Mouse (Mus musculus): ENCODE data around the gene Rnaseh2a. TPM values are rescaled to one million over a fixed set of nuclear protein-coding genes. Genes with fewer than 3 reads are reported as not detected.

Gene Rnaseh2a
- total and polyA plus RNA-seq, 2 experiments from 2014 or later, result 42.7 to 52.2 TPM

DNA sequence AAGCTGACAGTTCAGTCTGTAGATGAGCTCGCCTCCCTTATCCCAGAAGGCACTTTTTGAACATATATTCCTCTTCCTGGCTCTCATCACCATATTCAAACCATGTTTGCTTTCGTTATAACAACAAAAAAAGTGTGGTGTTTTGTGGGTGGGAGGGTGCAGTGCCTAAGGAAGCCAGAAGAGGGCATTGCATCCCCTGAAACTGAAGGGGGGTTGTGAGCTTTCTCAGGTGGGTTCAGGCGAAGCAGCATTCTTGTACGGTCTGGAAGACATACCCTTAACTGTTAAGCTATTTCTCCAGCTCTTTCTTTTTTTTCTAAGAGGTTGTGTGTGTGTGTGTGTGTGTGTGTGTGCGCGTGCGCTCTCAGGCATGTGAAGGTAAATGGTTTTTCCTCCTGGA, 5.9 kb upstream of the Rnaseh2a start:
- no peaks in the 10 kb centered on the region for H3K27me3 ChIP-seq (ENCODE audit: insufficient read depth, low read length)
- no peaks in the 10 kb centered on the region for H3K9me3 ChIP-seq (ENCODE audit: low read length)
- no peak overlapping the region for H3K9ac ChIP-seq
- 39% methylated on average over 7 of the region's 7 CpGs for WGBS
- DNase-seq (peak; percentile 77), ATAC-seq (no peak)
- TF ChIP-seq CTCF (IDR thresholded peaks at IDR 0.05; ENCODE audit: low read depth), result peak; percentile 89
- H3K36me3 ChIP-seq (ENCODE audit: insufficient read depth), result peaks cover 32% of the 10 kb centered on the region
- H3K4me1 ChIP-seq (ENCODE audit: insufficient read depth), result peaks cover 28% of the 10 kb centered on the region; the same call in 1 of the 2 replicates
- H3K27ac ChIP-seq (ENCODE audit: low read depth, low read length), result no peak overlapping the region
- no peak overlapping the region for H3K4me3 ChIP-seq (ENCODE audit: low read depth, low read length)
- peak overlapping the region; percentile 81; the same call in 1 of the 2 replicates for H3K4me2 ChIP-seq (ENCODE audit: low read depth)

DNA sequence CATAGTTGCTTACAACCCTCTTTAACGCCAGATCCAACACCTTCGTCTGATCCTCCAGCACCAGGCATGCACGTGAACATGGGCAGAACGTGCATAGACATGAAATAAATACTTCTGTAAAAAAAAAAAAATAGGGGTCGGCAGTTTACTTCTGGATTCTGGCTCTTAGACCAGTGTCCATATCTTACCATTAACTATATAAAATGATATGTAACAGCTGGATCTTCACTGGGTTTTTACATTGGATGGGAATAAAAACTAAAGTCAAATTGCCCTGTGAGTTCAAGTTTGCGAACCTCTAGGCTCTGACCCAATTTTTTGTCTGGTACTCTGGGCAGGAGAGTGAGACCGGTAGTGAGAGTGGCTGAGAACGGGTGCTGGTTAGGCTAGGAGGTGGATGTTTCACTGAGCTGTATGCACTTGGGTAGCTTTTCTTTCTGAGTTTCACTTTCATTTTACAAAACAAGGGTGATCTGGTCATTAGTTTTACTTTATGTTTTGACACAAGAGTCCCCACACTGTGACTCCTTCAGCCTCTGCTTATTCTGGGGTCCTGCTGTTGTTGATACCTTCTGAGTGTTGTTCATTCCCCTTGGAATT, 5.1 kb upstream of the Rnaseh2a start:
- WGBS, result 83% methylated on average over 8 of the region's 8 CpGs
- peaks cover 23% of the 10 kb centered on the region; the same call in 1 of the 2 replicates for H3K4me1 ChIP-seq (ENCODE audit: insufficient read depth)

DNA sequence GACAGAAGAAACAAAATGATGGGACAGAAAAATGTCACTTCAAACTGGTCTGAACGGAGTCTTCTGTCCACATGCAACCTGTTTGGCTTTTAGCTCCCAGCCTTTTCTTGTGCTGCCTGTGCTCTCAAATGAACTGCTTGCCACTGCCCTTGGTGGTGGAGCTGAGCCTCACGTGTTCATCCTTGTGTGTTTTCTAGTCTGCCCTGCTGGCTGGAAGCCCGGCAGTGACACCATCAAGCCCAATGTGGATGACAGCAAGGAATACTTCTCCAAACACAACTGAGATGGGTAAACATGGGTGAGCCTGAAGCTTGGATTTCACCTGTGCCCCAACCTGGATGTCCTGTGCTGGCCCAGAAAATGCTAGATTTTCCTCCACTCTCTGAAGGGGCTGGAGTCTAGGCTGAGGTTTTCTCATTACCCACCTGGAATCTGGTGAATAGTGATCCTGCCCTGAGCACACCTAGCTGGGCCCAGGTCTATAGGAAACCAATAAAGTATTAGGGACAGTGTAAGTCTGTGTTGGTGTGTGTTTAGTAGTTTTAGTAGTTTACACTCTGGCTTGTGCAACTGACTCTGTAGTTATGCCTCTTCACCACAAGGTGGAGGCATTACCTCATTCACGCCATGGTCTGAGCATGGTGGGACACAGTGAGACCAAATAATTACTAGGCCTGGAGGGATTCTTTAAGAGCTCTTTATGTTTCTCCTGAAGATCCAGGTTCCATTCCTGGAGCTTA, 4.4 kb upstream of the Rnaseh2a start:
- Histone ChIP-seq H3K36me3 (ENCODE audit: insufficient read depth) (peaks cover 32% of the 10 kb centered on the region), H3K4me1 (ENCODE audit: insufficient read depth) (peaks cover 16% of the 10 kb centered on the region; the same call in 1 of the 2 replicates), H3K4me3 (ENCODE audit: low read depth, low read length) (no peak overlapping the region), H3K27me3 (ENCODE audit: insufficient read depth, low read length) (no peaks in the 10 kb centered on the region), H3K9me3 (ENCODE audit: low read length) (no peaks in the 10 kb centered on the region), H3K9ac (no peak overlapping the region), H3K27ac (ENCODE audit: low read depth, low read length) (no peak overlapping the region), H3K4me2 (ENCODE audit: low read depth) (no peak overlapping the region)
- ATAC-seq (peak; percentile 18; the same call in 1 of the 2 replicates), DNase-seq (peak; percentile 79)
- TF ChIP-seq CTCF (IDR thresholded peaks at IDR 0.05; ENCODE audit: low read depth), result peak; percentile 93
- 49% methylated on average over 4 of the region's 4 CpGs for WGBS

More for the DNA sequence above, 5.1 kb upstream of the Rnaseh2a start:
- no peak overlapping the region for H3K27ac ChIP-seq (ENCODE audit: low read depth, low read length)
- no peak overlapping the region for H3K9ac ChIP-seq
- H3K36me3 ChIP-seq (ENCODE audit: insufficient read depth), result peaks cover 32% of the 10 kb centered on the region
- H3K27me3 ChIP-seq (ENCODE audit: insufficient read depth, low read length), result no peaks in the 10 kb centered on the region
- H3K4me2 ChIP-seq (ENCODE audit: low read depth), result no peak overlapping the region
- ATAC-seq, result no peak
- no peak for DNase-seq
- no peak for TF ChIP-seq CTCF (IDR thresholded peaks at IDR 0.05; ENCODE audit: low read depth)
- H3K9me3 ChIP-seq (ENCODE audit: low read length), result no peaks in the 10 kb centered on the region
- H3K4me3 ChIP-seq (ENCODE audit: low read depth, low read length), result no peak overlapping the region

DNA sequence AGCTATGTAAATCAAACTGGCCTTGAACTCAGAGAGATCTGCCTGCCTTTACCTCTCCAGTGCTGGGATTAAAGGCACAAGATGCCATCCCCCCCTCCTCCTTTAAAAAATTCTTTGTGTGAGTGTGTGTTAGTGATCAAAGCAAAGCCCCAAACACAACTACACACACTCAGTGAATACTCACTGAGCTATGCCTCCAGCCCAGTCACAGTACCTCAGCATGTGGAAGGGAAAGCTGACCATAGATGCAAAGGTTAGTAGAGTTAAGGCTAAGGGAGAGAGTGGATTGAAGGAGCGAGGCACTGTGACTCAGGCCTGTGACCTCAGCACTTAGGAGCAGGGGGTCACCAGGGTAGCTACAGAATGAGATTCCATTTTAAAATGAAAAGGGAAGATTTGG, 3.5 kb upstream of the Rnaseh2a start:
- Histone ChIP-seq H3K9ac (no peak overlapping the region), H3K4me2 (ENCODE audit: low read depth) (no peak overlapping the region), H3K4me3 (ENCODE audit: low read depth, low read length) (no peak overlapping the region), H3K9me3 (ENCODE audit: low read length) (no peaks in the 10 kb centered on the region), H3K27ac (ENCODE audit: low read depth, low read length) (no peak overlapping the region), H3K4me1 (ENCODE audit: insufficient read depth) (peaks cover 13% of the 10 kb centered on the region; the same call in 1 of the 2 replicates), H3K27me3 (ENCODE audit: insufficient read depth, low read length) (no peaks in the 10 kb centered on the region), H3K36me3 (ENCODE audit: insufficient read depth) (peaks cover 32% of the 10 kb centered on the region)
- DNase-seq, result no peak
- ATAC-seq, result no peak
- TF ChIP-seq CTCF (IDR thresholded peaks at IDR 0.05; ENCODE audit: low read depth), result no peak
- 90% methylated on average over 1 of the region's 1 CpGs for WGBS

DNA sequence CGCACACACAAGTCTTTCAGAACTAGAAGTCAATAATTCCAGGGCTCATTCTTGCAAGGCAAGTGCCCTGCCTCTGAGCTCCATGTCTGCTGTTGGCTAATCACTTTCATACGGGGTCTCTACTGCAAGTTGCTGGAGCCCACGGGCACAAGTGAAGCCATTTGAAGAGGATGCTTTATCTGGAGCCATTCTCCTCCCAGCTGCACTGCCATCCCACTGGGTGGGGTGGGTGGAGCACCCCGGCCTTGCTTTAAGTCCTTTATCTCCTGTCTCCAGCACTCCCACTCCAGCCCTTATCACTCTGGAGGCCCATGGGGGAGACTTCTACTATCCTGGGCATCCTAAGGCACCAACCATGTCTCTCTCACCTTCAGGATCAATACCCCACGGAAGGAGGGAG, 1.3 kb upstream of the Rnaseh2a start:
- no peak for DNase-seq
- H3K27me3 ChIP-seq (ENCODE audit: insufficient read depth, low read length), result no peaks in the 10 kb centered on the region
- peaks cover 9% of the 10 kb centered on the region; the same call in 1 of the 2 replicates for H3K4me1 ChIP-seq (ENCODE audit: insufficient read depth)
- H3K9me3 ChIP-seq (ENCODE audit: low read length), result no peaks in the 10 kb centered on the region
- no peak for ATAC-seq
- H3K9ac ChIP-seq, result peak overlapping the region; percentile 97
- no peak for TF ChIP-seq CTCF (IDR thresholded peaks at IDR 0.05; ENCODE audit: low read depth)
- H3K4me2 ChIP-seq (ENCODE audit: low read depth), result peak overlapping the region; percentile 91
- 58% methylated on average over 5 of the region's 5 CpGs for WGBS
- H3K27ac ChIP-seq (ENCODE audit: low read depth, low read length), result 0 out of 2 replicates have a peak overlapping the region, but pooled peaks have one; percentile 10
- peaks cover 32% of the 10 kb centered on the region for H3K36me3 ChIP-seq (ENCODE audit: insufficient read depth)
- peak overlapping the region; percentile 85 for H3K4me3 ChIP-seq (ENCODE audit: low read depth, low read length)

DNA sequence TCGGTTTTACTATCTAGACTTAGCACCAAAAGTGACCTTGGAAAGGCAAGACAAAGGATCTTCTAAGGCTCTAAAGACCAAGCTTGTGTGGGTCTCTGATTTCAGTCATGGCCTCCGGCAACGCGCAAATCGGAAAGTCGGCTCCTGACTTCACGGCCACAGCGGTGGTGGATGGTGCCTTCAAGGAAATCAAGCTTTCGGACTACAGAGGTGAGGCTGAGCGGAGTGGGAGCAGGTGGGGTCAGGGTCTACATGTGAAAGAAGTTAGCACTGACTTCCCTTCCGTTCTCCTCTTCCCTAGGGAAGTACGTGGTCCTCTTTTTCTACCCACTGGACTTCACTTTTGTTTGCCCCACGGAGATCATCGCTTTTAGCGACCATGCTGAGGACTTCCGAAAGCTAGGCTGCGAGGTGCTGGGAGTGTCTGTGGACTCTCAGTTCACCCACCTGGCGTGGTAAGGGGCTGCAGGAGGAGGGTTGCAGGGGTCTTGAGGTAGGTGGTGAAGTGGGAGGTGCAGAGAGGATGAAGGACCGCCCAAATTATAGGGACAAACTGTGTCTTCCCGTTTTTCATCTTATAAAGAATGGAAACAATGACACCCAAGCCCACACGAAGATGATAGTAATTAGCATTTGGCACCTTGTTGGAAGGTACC, 696 bp upstream of the Rnaseh2a start:
- 5% methylated on average over 21 of the region's 21 CpGs for WGBS

More for the DNA sequence above, 696 bp upstream of the Rnaseh2a start:
- no peaks in the 10 kb centered on the region for H3K27me3 ChIP-seq (ENCODE audit: insufficient read depth, low read length)
- H3K9ac ChIP-seq, result peak overlapping the region; percentile 97
- no peak for TF ChIP-seq CTCF (IDR thresholded peaks at IDR 0.05; ENCODE audit: low read depth)
- H3K4me2 ChIP-seq (ENCODE audit: low read depth), result peak overlapping the region; percentile 91
- H3K4me3 ChIP-seq (ENCODE audit: low read depth, low read length), result peak overlapping the region; percentile 85
- peak overlapping the region; percentile 89 for H3K27ac ChIP-seq (ENCODE audit: low read depth, low read length)
- H3K4me1 ChIP-seq (ENCODE audit: insufficient read depth), result peaks cover 10% of the 10 kb centered on the region
- H3K9me3 ChIP-seq (ENCODE audit: low read length), result no peaks in the 10 kb centered on the region
- no peak for DNase-seq
- no peak for ATAC-seq
- H3K36me3 ChIP-seq (ENCODE audit: insufficient read depth), result peaks cover 32% of the 10 kb centered on the region

Measured in forebrain, postnatal 0 days (tissue).